Mouse (Mus musculus): ENCODE data around the gene Ifitm10.

GRCm38 (mm10) chr7:142395472-142395871 is 21.9 kb upstream of the Ifitm10 start:
- TF ChIP-seq CTCF (IDR thresholded peaks at IDR 0.05; ENCODE audit: low read depth) (no peak), EP300 (IDR thresholded peaks at IDR 0.05; ENCODE audit: low read depth) (no peak)

Data from heart, postnatal 0 days (tissue).